Mouse (Mus musculus): ENCODE data around the gene Bhlha15.

Gene Bhlha15

GRCm38 (mm10) chr5:144234714-144235113, 44.6 kb downstream of the Bhlha15 start:
- no peak for DNase-seq

GRCm38 (mm10) chr5:144238969-144239368, 48.9 kb downstream of the Bhlha15 start:
- DNase-seq: no peak
